ENCODE assay signal across 9 mouse cellular contexts in genomic region chr12:108386476-108387232, GRCm38 (mm10). TPM values are rescaled to one million over a fixed set of nuclear protein-coding genes. Genes with fewer than 3 reads are reported as not detected.
DNase-seq lines count a peak whose midpoint lies in the region; ATAC-seq and TF ChIP-seq lines count a peak whose summit lies in the region.
"Had no signal": no experiment of that assay in that cellular context is flagged by ENCODE, and none has a peak within 500 bp of the region (broad histone marks: within the 10 kb centered on the region; RNA-seq: fewer than 3 reads in every experiment).

No protein-coding gene starts in this region.

- no peak for TF ChIP-seq POLR2A in heart, adult 2 months (IDR thresholded peaks at IDR 0.05; ENCODE audit: insufficient read depth, low read depth, low read length)

- no peak overlapping the region for H3K4me3 ChIP-seq in forebrain, embryonic 10.5 days
- H3K4me3 ChIP-seq in forebrain, embryonic 11.5 days (ENCODE audit: low read depth, low read length), result no peak overlapping the region
- H3K4me3 ChIP-seq in heart, adult 2 months, result no peak overlapping the region

- WGBS in forebrain, embryonic 10.5 days, result 76% methylated on average over 13 of the region's 13 CpGs
- WGBS in forebrain, embryonic 11.5 days, result 70% methylated on average over 13 of the region's 13 CpGs
- 36% methylated on average over 13 of the region's 13 CpGs for WGBS in heart, adult 2 months

- H3K27ac ChIP-seq in forebrain, embryonic 10.5 days, result 0 out of 2 replicates have a peak overlapping the region, but pooled peaks have one; percentile 8
- H3K27ac ChIP-seq in forebrain, embryonic 11.5 days (ENCODE audit: low read depth, low read length), result no peak overlapping the region
- H3K27ac ChIP-seq in heart, adult 2 months, result peak overlapping the region; percentile 59

- intact Hi-C loops in heart, adult 2 months (cut with DNase I), result no loop called here

- TF ChIP-seq CTCF in heart, adult 2 months (IDR thresholded peaks at IDR 0.05), result no peak

- no peaks in the 10 kb centered on the region for H3K27me3 ChIP-seq in forebrain, embryonic 10.5 days (ENCODE audit: poor library complexity, severe bottlenecking)
- H3K27me3 ChIP-seq in forebrain, embryonic 11.5 days (ENCODE audit: control insufficient read depth, insufficient read depth, low read length), result no peaks in the 10 kb centered on the region
- H3K27me3 ChIP-seq in heart, adult 2 months (ENCODE audit: control insufficient read depth, insufficient read depth, low read length), result no peaks in the 10 kb centered on the region

- H3K9me3 ChIP-seq in forebrain, embryonic 10.5 days, result no peaks in the 10 kb centered on the region
- no peaks in the 10 kb centered on the region for H3K9me3 ChIP-seq in forebrain, embryonic 11.5 days (ENCODE audit: control insufficient read depth, low read length)

- no peaks in the 10 kb centered on the region for H3K36me3 ChIP-seq in forebrain, embryonic 10.5 days (replicated peaks)
- no peaks in the 10 kb centered on the region for H3K36me3 ChIP-seq in forebrain, embryonic 11.5 days (ENCODE audit: control insufficient read depth, insufficient read depth, low read length)
- H3K36me3 ChIP-seq in heart, adult 2 months (ENCODE audit: control insufficient read depth, insufficient read depth, low read length), result no peaks in the 10 kb centered on the region

- no peak overlapping the region for H3K9ac ChIP-seq in forebrain, embryonic 11.5 days (ENCODE audit: low read length)
- H3K9ac ChIP-seq in heart, adult 2 months (ENCODE audit: low read depth, low read length), result peak overlapping the region; percentile 13; the same call in 1 of the 2 replicates

- peaks cover 31% of the 10 kb centered on the region for H3K4me1 ChIP-seq in forebrain, embryonic 10.5 days
- peaks cover 5% of the 10 kb centered on the region for H3K4me1 ChIP-seq in forebrain, embryonic 11.5 days (replicated peaks; ENCODE audit: control insufficient read depth, insufficient read depth, low read length)
- H3K4me1 ChIP-seq in heart, adult 2 months (ENCODE audit: control insufficient read depth, insufficient read depth, low read length), result peaks cover 2% of the 10 kb centered on the region; the same call in 1 of the 2 replicates

- no peaks in the 10 kb centered on the region for H3K79me2 ChIP-seq in heart, adult 2 months (replicated peaks; ENCODE audit: control insufficient read depth, insufficient read depth, low read length)

- no peak for DNase-seq in forebrain, embryonic 10.5 days (ENCODE audit: extremely low spot score, low spot score)
- DNase-seq in forebrain, embryonic 11.5 days (ENCODE audit: low spot score), result no peak
- DNase-seq in adrenal gland, postnatal 25 days, result peak; percentile 39
- peak; percentile 62 to 80 for DNase-seq in heart, adult 2 months
- peak; percentile 49 to 63 for DNase-seq in kidney, postnatal 4 days
- no peak for DNase-seq in frontal cortex, postnatal 36 days (ENCODE audit: low spot score in 2 of 2)

- no peak for TF ChIP-seq EP300 in heart, adult 2 months (IDR thresholded peaks at IDR 0.05; ENCODE audit: insufficient read depth, low read depth, low read length)

- no peak overlapping the region for H3K4me2 ChIP-seq in forebrain, embryonic 11.5 days (ENCODE audit: low read depth, low read length, severe bottlenecking)

- ATAC-seq in forebrain, embryonic 11.5 days (replicated peaks; ENCODE audit: low FRiP score), result no peak
- no peak for ATAC-seq in erythroid progenitor cell, adult 5-6 weeks (replicated peaks; ENCODE audit: low FRiP score, poor library complexity, severe bottlenecking)
- ATAC-seq in granulocyte monocyte progenitor cell, adult 5-6 weeks (replicated peaks; ENCODE audit: poor library complexity, severe bottlenecking), result no peak

RNA-seq across cellular contexts. Expression of gene Eml1, which starts 15.9 kb away (rescaled TPM):
- 95.1 and 102 TPM in 2 replicates for polyA plus RNA-seq in forebrain, embryonic 10.5 days (2016; fragmentation: Nextera tagmentation; extraction: Ambion mirVana)
- polyA plus RNA-seq in forebrain, embryonic 11.5 days (2014; fragmentation: Nextera tagmentation; extraction: Ambion mirVana), result 90.3 and 92.5 TPM in 2 replicates
- total RNA-seq in adrenal gland, postnatal 25 days (2021), result 15.5 and 20.6 TPM in 2 replicates
- total RNA-seq in heart, adult 2 months (2021), result 10 to 100 TPM; 73.5 to 84.7 TPM
- polyA plus RNA-seq in heart, adult 2 months (2012; rRNA removed), result 68.7 and 112 TPM in 2 replicates
- total RNA-seq in erythroid progenitor cell, adult 5-6 weeks (2015; ENCODE audit: low replicate concordance), result not detected in 2 replicates
- not detected in 2 replicates for total RNA-seq in erythroid progenitor cell, adult 5-6 weeks (2017; ENCODE audit: low replicate concordance)
- not detected in 2 replicates for total RNA-seq in granulocyte monocyte progenitor cell, adult 5-6 weeks (2014; fragmentation: Nextera tagmentation)
- not detected in 2 replicates for total RNA-seq in granulocyte monocyte progenitor cell, adult 5-6 weeks (2017)
- total RNA-seq: CH12.LX had no signal

RNA-seq across cellular contexts. Expression of gene Cyp46a1, which starts 52.5 kb away (rescaled TPM):
- 19.4 and 20.1 TPM in 2 replicates for polyA plus RNA-seq in forebrain, embryonic 10.5 days (2016; fragmentation: Nextera tagmentation; extraction: Ambion mirVana)
- 16.3 and 18.4 TPM in 2 replicates for polyA plus RNA-seq in forebrain, embryonic 11.5 days (2014; fragmentation: Nextera tagmentation; extraction: Ambion mirVana)
- 2.0 and 3.1 TPM in 2 replicates for total RNA-seq in adrenal gland, postnatal 25 days (2021)
- under 1 TPM; 0.41 to 0.47 TPM for total RNA-seq in heart, adult 2 months (2021)
- 1.3 and 1.8 TPM in 2 replicates for polyA plus RNA-seq in heart, adult 2 months (2012; rRNA removed)
- total RNA-seq in erythroid progenitor cell, adult 5-6 weeks (2015; ENCODE audit: low replicate concordance), result not detected in 2 replicates
- total RNA-seq in erythroid progenitor cell, adult 5-6 weeks (2017; ENCODE audit: low replicate concordance), result not detected in 2 replicates
- total RNA-seq in granulocyte monocyte progenitor cell, adult 5-6 weeks (2014; fragmentation: Nextera tagmentation), result not detected in 2 replicates
- not detected in 2 replicates for total RNA-seq in granulocyte monocyte progenitor cell, adult 5-6 weeks (2017)
- total RNA-seq: CH12.LX had no signal

Comparison
In these comparisons a context has a peak if more than half of its experiments do, and no peak if none do; other contexts are left out.
1. DNase-seq: peak in adrenal gland, postnatal 25 days (single experiment), heart, adult 2 months (2 of 2) and kidney, postnatal 4 days (2 of 2); none in forebrain, embryonic 10.5 days (single experiment), forebrain, embryonic 11.5 days (single experiment) and frontal cortex, postnatal 36 days (0 of 2).
2. RNA of gene Eml1, which starts 15.9 kb away (total RNA-seq): 73.5 to 84.7 TPM in heart, adult 2 months and 15.5 to 20.6 TPM in adrenal gland, postnatal 25 days; not detected in erythroid progenitor cell, adult 5-6 weeks and not detected in granulocyte monocyte progenitor cell, adult 5-6 weeks; every median in the first group is over 10 times any median in the second.